Mouse (Mus musculus) kidney, postnatal 36 days (tissue): ENCODE measurements around the gene Aurka.

Experiments used
- DNase-seq, 2 experiments: peaks; one replicate each; pipeline ENCODE4 v3.0.0; 2021 to 2022; ENCODE audit warnings: mixed read lengths in 2 of 2

Aurka gene

DNA sequence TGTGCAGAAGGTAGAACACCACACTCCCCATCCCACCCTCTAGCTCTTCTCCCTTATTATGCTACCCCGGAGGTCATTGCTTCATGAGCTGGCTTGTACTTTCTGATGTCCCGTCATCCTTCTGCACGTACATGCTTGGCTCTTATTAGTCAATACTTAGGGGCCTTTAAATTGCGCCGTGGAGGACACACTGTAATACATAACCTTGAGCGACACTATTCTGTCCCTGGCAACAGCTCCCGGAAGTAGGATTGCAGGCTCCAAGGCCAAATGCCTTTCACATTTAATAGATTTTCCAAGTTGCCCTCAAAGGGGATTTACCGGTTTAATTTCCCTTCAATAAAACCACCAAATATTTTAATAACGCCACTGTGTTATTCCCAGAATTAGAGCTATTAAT is 58.6 kb downstream of the Aurka start:
- DNase-seq, result no peak

DNA sequence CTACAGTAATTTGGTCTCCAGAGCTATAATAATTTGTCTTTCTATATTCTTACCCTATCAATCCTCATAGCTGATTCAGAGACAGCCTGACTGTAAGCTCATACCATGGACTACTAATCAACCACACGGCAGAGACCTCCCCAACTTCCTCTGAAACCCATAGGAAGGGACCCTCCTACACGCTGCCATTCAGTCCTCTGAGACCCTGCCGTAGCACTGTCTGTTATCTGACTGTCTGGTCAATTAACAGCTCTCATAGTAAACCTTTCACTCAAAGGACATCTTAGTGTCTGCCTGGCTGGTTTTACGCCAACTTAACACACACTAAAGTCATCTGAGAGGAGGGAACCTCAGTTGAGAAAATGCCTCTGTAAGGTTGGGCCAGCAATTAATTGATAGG is 63.8 kb downstream of the Aurka start:
- no peak for DNase-seq
